Mouse (Mus musculus) CH12.LX (cell line): ENCODE results near the gene Kcnj1.

ENCODE experiments used
- CTCF ChIP-seq, 2 experiments: IDR thresholded peaks in 1 of 2; conservative IDR thresholded peaks in 1 of 2; 2 replicates each; pipeline ENCODE4 v1.5.1; 2011 to 2012; ENCODE audit warnings: low read depth in 2 of 2, low read length in 2 of 2, improper control_type of control experiment in 1 of 2, inconsistent platforms in 1 of 2, mild to moderate bottlenecking in 1 of 2, moderate library complexity in 1 of 2
- EP300 ChIP-seq: IDR thresholded peaks from 2 replicates; pipeline ENCODE4 v1.6.1; 2011; ENCODE audit warnings: low read length, improper control_type of control experiment
- IRF4 ChIP-seq: IDR thresholded peaks from 2 replicates; pipeline ENCODE4 v1.6.1; 2014; ENCODE audit warnings: low read depth, mild to moderate bottlenecking, inconsistent platforms, low read length, improper control_type of control experiment
- KAT2A ChIP-seq: IDR thresholded peaks from 2 replicates; pipeline ENCODE4 v1.6.1; 2012; ENCODE audit warnings: low read length, improper control_type of control experiment, inconsistent platforms; ENCODE audit not compliant: insufficient replicate concordance
- MAFK ChIP-seq: IDR thresholded peaks from 2 replicates; pipeline ENCODE4 v1.6.1; 2011; ENCODE audit warnings: low read length, improper control_type of control experiment; ENCODE audit not compliant: insufficient replicate concordance
- MAX ChIP-seq: IDR thresholded peaks from 2 replicates; pipeline ENCODE4 v1.6.1; 2011; ENCODE audit warnings: low read length, improper control_type of control experiment
- MAZ ChIP-seq: IDR thresholded peaks from 2 replicates; pipeline ENCODE4 v1.6.1; 2012; ENCODE audit warnings: low read depth, mild to moderate bottlenecking, inconsistent platforms, low read length, improper control_type of control experiment, moderate library complexity
- MYC ChIP-seq: IDR thresholded peaks from 2 replicates; pipeline ENCODE4 v1.6.1; 2011; ENCODE audit warnings: low read depth, mild to moderate bottlenecking, improper control_type of control experiment, low read length
- POLR2A ChIP-seq: IDR thresholded peaks from 2 replicates; pipeline ENCODE4 v1.6.1; 2011; ENCODE audit warnings: low read depth, mild to moderate bottlenecking, improper control_type of control experiment, low read length
- SIN3A ChIP-seq: IDR thresholded peaks from 2 replicates; pipeline ENCODE4 v1.6.1; 2012; ENCODE audit warnings: low read length, improper control_type of control experiment, inconsistent platforms
- TCF12 ChIP-seq: IDR thresholded peaks from 2 replicates; pipeline ENCODE4 v1.6.1; 2014; ENCODE audit warnings: low read depth, mild to moderate bottlenecking, inconsistent platforms, low read length, improper control_type of control experiment
- USF1 ChIP-seq: IDR thresholded peaks from 2 replicates; pipeline ENCODE4 v1.6.1; 2014; ENCODE audit warnings: low read depth, mild to moderate bottlenecking, inconsistent platforms, low read length, improper control_type of control experiment
- ZKSCAN1 ChIP-seq: IDR thresholded peaks from 2 replicates; pipeline ENCODE4 v1.6.1; 2012; ENCODE audit warnings: low read depth, inconsistent platforms, low read length, improper control_type of control experiment, borderline replicate concordance
- ZNF384 ChIP-seq: IDR thresholded peaks from 2 replicates; pipeline ENCODE4 v1.6.1; 2012; ENCODE audit warnings: low read depth, low read length, improper control_type of control experiment, inconsistent platforms

DNA sequence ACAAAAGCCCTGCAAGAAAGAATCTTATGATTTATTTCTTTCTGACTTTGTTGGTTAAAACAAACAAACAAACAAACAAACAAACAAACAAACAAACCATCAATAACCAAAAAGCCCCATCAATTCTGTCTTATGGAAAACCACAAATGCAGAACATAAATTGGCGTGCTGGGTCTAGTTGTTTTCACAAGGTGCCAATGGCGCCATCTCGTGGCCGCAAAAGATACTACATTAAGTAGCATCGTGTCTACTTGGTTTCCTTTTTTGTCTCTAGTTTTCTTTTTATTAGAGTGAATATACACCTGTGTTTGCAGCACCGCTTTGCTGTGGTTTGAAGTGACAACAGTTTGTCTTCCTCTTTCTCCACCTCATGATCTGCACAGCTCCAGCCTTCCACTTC is 22.0 kb upstream of the Kcnj1 start:
- TF ChIP-seq ZNF384, result no peak
- no peak for TF ChIP-seq MAZ
- no peak for TF ChIP-seq KAT2A
- no peak for TF ChIP-seq TCF12
- no peak for TF ChIP-seq USF1
- TF ChIP-seq SIN3A, result no peak
- no peak for TF ChIP-seq POLR2A
- peak; percentile 75 to 86 for TF ChIP-seq CTCF (conservative IDR thresholded peaks at IDR 0.05 in 1 of 2, IDR thresholded peaks at IDR 0.05 in 1 of 2; ENCODE audit: low read depth in 2 of 2, low read length in 2 of 2)
- no peak for TF ChIP-seq EP300
- no peak for TF ChIP-seq MAX
- no peak for TF ChIP-seq ZKSCAN1
- no peak for TF ChIP-seq IRF4
- no peak for TF ChIP-seq MYC
- TF ChIP-seq MAFK, result no peak
